Mouse (Mus musculus): Measurements from ENCODE around the gene Ip6k3. TPM values are rescaled to one million over a fixed set of nuclear protein-coding genes. Genes with fewer than 3 reads are reported as not detected.
A peak's percentile ranks its signal among the peaks of the same experiment; 100 is the strongest.

The Ip6k3 gene
- 0.44 TPM in 1 of 2 replicates, not detected in the other for polyA plus RNA-seq (2012; ENCODE audit: insufficient read depth, insufficient read length, missing spikeins)

GRCm38 (mm10) chr17:27167545-27167944 is at the start of gene Ip6k3:
Gene Ip6k3, minus strand, starts transcription at chr17:27167795.
- Histone ChIP-seq H3K27ac (replicated peaks; ENCODE audit: low read depth, low read length) (no peak within 1 kb of the TSS), H3K4me3 (ENCODE audit: insufficient read depth, low read depth, low read length) (no peak within 1 kb of the TSS; the same call in 1 of the 2 replicates), H3K4me1 (ENCODE audit: control insufficient read depth, insufficient read depth, insufficient read length, low read length) (peaks cover 15% of the 10 kb centered on the region)

DNA sequence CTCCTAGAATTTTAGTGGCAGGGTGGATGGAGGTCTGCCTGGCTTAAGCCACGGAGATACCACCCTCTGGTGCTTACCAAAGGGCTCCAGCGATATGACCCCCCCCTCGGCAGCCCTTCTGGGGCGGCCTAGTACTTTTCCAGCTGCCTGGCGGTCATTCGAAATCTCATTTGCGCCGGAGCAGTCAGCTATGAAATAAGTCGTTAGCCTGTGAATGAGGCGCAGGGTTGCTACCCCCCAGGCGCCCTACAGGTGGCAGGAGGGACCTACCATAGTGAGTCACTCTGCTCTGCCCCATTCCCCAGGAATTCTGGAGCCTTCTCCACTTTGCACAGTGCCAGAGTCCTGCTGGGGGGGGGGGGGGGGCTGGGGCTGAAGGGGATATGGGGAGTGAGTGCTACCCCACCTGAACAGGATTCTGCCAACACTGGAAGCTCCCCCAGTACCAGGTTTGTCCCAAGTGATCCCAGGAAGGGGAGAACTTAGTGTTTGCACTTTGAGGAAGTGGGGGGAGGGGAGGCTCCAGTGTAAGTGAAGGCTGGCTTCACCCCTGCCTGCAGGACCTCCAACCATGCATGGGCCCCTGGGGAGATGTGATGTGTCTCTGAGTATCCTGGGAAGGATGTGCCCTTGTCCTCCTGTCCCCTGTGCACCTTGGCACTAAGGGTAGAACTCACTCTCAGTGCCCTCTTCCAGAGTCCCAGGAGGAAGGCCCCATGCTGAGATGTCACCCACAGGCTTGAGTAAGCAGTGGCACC is 45.4 kb upstream of the Ip6k3 start:
- Histone ChIP-seq H3K27ac (replicated peaks; ENCODE audit: low read depth, low read length) (no peak overlapping the region), H3K4me3 (ENCODE audit: insufficient read depth, low read depth, low read length) (no peak overlapping the region)

GRCm38 (mm10) chr17:27212006-27212405 is 44.4 kb upstream of the Ip6k3 start:
- no peak overlapping the region for H3K4me3 ChIP-seq (ENCODE audit: insufficient read depth, low read depth, low read length)
- H3K27ac ChIP-seq (replicated peaks; ENCODE audit: low read depth, low read length), result no peak overlapping the region
- H3K4me1 ChIP-seq (ENCODE audit: control insufficient read depth, insufficient read depth, insufficient read length, low read length), result no peaks in the 10 kb centered on the region

More for the DNA sequence above, 45.4 kb upstream of the Ip6k3 start:
- H3K4me1 ChIP-seq (ENCODE audit: control insufficient read depth, insufficient read depth, insufficient read length, low read length), result no peaks in the 10 kb centered on the region

DNA sequence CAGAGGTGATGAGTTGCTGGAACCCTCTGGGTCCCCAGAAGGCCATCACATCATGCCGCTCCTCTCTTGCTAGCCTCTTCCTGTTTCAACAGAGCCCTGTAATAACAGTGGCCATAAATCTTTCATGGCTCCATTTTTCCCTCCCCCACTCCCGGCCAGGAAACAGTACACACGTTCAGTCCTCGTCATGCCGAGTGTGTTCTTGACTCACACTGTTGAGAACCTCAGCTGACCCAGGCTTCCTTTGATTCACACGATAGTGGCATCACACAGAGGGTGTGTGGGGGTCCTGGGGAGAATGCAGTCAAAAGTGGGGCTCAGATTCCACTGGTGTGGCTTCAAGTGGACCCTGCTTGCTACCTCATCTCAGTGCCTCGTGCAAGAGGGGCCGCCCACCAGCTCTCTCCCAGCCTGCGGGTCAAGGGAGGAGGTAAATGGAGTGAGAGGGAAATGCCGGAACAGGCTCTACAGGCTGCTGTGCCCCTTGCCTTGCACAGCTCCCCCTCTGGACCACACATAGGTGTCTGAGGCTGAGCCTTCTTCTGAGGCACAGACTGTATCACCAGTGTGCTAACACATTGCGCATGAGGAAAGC is 39.6 kb upstream of the Ip6k3 start:
- Histone ChIP-seq H3K4me3 (ENCODE audit: insufficient read depth, low read depth, low read length) (no peak overlapping the region), H3K4me1 (ENCODE audit: control insufficient read depth, insufficient read depth, insufficient read length, low read length) (peaks cover 5% of the 10 kb centered on the region), H3K27ac (replicated peaks; ENCODE audit: low read depth, low read length) (no peak overlapping the region)

DNA sequence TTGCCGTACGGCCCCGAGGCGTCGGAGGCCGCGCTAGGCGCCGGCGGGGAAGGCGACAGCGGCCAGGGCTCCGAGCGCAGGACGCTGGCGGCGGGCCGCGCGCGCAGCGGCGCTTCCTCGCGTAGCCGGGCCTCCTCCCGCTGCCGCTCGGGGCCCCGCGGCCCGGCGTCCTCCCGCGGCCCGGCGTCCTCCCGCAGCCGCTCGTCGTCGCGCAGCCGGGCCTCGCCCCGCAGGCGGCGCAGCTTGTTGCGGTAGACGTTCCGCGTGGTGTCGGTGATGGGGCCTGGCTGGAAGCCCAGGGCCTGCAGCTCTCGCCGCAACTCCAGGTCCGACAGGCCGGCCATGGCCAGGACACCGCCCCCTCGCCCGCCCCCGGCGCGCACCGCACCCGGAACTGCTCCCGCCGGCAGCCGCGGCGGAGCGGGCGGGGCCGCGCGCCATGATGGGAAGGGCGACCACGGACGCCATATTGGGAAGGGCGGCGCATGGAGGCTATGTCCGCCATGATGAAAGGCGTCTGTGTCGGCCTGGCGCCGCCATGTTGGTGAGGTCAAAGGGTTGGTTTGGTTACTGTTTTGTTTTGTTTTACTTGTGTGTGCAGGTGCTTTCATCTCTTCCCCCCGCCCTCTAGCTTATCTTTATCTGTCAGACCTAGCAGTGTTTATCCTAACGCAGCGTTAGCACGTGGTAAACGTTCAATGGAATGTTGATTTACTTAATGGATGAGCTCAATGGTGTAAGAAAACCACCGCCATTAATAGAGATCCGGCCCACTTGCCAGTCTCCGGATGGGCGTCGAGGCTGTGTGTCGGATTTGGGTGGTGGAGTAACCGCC is 36.7 kb upstream of the Ip6k3 start, which contains the start of gene Lemd2:
Gene Lemd2 (minus strand): TSS at position 395 of the 835 bp plus-strand sequence.
- peak within 1 kb of the TSS; percentile 59 for H3K27ac ChIP-seq (replicated peaks; ENCODE audit: low read depth, low read length)
- H3K4me3 ChIP-seq (ENCODE audit: insufficient read depth, low read depth, low read length), result peak within 1 kb of the TSS; percentile 88

GRCm38 (mm10) chr17:27203358-27204074 is 35.9 kb upstream of the Ip6k3 start:
- peak overlapping the region; percentile 59 for H3K27ac ChIP-seq (replicated peaks; ENCODE audit: low read depth, low read length)
- H3K4me3 ChIP-seq (ENCODE audit: insufficient read depth, low read depth, low read length), result peak overlapping the region; percentile 88
- H3K4me1 ChIP-seq (ENCODE audit: control insufficient read depth, insufficient read depth, insufficient read length, low read length), result peaks cover 5% of the 10 kb centered on the region

More for the DNA sequence above, 36.7 kb upstream of the Ip6k3 start, which contains the start of gene Lemd2:
- H3K4me1 ChIP-seq (ENCODE audit: control insufficient read depth, insufficient read depth, insufficient read length, low read length), result peaks cover 5% of the 10 kb centered on the region

DNA sequence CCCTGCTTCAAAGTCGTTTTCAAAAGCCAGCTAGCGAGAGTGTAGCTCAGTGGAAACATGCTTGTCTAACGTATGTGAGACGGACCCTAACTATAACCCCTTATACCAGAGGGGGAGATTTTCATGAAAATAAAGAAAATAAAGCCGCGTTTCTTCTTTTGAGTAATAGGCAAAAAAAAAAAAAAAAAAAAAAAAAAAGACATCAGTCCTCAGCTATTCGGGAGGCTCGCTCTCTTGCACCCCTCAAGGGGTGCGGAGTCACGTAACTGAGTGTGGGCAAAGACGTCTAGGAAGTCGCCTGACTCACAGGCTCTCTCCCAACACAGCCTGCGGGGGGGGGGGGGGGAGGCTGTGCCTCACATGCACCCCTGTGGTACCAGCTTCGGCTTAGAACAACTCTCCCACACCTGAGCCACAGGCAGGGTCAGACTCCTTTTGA is 35.3 kb upstream of the Ip6k3 start:
- Histone ChIP-seq H3K27ac (replicated peaks; ENCODE audit: low read depth, low read length) (no peak overlapping the region), H3K4me3 (ENCODE audit: insufficient read depth, low read depth, low read length) (peak overlapping the region; percentile 88)

GRCm38 (mm10) chr17:27201981-27202380 is 34.4 kb upstream of the Ip6k3 start:
- Histone ChIP-seq H3K27ac (replicated peaks; ENCODE audit: low read depth, low read length) (no peak overlapping the region), H3K4me1 (ENCODE audit: control insufficient read depth, insufficient read depth, insufficient read length, low read length) (peaks cover 5% of the 10 kb centered on the region), H3K4me3 (ENCODE audit: insufficient read depth, low read depth, low read length) (no peak overlapping the region)

More for the DNA sequence above, 35.3 kb upstream of the Ip6k3 start:
- H3K4me1 ChIP-seq (ENCODE audit: control insufficient read depth, insufficient read depth, insufficient read length, low read length), result peaks cover 5% of the 10 kb centered on the region

GRCm38 (mm10) chr17:27200801-27201200 is 33.2 kb upstream of the Ip6k3 start:
- Histone ChIP-seq H3K27ac (replicated peaks; ENCODE audit: low read depth, low read length) (no peak overlapping the region), H3K4me3 (ENCODE audit: insufficient read depth, low read depth, low read length) (no peak overlapping the region), H3K4me1 (ENCODE audit: control insufficient read depth, insufficient read depth, insufficient read length, low read length) (peaks cover 5% of the 10 kb centered on the region)

- Histone ChIP-seq H3K4me3 (ENCODE audit: insufficient read depth, low read depth, low read length) (no peak overlapping the region), H3K4me1 (ENCODE audit: control insufficient read depth, insufficient read depth, insufficient read length, low read length) (peaks cover 4% of the 10 kb centered on the region), H3K27ac (replicated peaks; ENCODE audit: low read depth, low read length) (no peak overlapping the region)
These were observed 32.3 kb upstream of the Ip6k3 start for GRCm38 (mm10) chr17:27199864-27200263.

- Histone ChIP-seq H3K4me3 (ENCODE audit: insufficient read depth, low read depth, low read length) (no peak overlapping the region), H3K27ac (replicated peaks; ENCODE audit: low read depth, low read length) (no peak overlapping the region)
These were observed 31.6 kb upstream of the Ip6k3 start for GRCm38 (mm10) chr17:27199205-27199604.

DNA sequence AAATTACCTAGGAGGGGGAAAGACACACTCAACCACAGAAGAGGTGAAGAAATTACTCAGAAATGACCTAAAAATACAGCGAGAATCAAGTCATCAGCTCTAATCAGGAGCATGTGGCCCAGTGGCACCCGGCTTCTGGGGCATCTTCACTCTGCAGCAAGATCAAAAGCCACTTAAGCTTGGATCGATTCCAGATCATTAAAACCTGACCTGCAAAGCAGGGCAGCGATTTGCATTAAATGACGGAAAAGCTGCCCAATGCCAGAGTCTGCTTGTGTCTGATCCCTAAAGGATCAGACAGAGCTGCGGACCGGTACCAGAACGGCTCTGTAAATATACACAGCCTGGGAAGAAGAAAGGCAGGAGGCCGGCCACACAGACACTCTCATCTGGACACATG is 28.6 kb upstream of the Ip6k3 start:
- Histone ChIP-seq H3K4me3 (ENCODE audit: insufficient read depth, low read depth, low read length) (no peak overlapping the region), H3K4me1 (ENCODE audit: control insufficient read depth, insufficient read depth, insufficient read length, low read length) (no peaks in the 10 kb centered on the region), H3K27ac (replicated peaks; ENCODE audit: low read depth, low read length) (no peak overlapping the region)

More at GRCm38 (mm10) chr17:27199205-27199604, 31.6 kb upstream of the Ip6k3 start:
- H3K4me1 ChIP-seq (ENCODE audit: control insufficient read depth, insufficient read depth, insufficient read length, low read length), result peaks cover 2% of the 10 kb centered on the region; the same call in 1 of the 2 replicates

DNA sequence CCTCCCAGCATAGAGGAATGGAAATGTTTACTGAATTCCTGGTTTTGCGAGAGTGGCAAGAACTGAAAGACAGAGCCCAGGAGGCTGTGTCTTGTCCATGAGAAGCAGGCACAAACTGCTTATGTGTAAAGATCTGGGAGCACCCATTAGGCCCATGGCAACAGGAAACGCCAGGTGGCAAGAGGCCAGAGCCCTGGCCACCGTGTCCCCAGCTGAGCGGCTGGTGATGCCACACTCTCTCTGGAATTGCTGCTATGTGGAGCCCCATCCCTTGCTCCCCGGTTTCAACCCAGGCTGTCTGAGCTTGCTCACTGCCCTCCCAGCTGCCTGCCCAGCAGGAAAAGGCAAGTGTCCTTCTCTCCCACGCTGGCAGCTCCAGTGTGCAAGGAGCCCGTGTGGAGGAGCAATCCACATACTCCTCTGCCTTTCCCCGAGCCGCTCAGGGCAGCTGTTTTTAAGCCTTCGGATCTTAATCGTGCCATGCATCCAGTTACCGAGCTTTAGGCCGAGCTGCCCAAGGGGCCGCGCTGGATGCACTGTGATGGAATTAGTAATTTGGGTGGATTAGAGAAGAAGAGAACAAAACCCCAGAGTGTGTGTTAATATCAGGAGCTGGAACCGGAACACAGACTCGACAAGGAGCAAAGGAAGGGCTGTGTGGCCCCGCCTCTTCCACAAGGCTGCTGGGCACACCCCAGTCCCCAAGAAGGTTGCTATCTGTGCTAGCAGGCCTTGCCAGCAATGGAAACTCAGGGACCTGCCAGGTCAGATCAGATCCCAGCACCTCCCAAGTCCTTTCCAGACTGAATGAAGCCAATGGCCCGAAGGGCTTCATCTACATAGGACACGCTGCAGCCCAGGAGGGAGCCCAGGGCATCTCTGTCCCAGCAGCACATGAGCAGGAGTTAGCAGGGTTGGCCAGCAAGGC is 26.9 kb upstream of the Ip6k3 start:
- Histone ChIP-seq H3K27ac (replicated peaks; ENCODE audit: low read depth, low read length) (no peak overlapping the region), H3K4me3 (ENCODE audit: insufficient read depth, low read depth, low read length) (no peak overlapping the region), H3K4me1 (ENCODE audit: control insufficient read depth, insufficient read depth, insufficient read length, low read length) (no peaks in the 10 kb centered on the region)

Measured in brown adipose tissue, adult 24 weeks (tissue).